Mouse (Mus musculus) retina, adult 2 months (tissue): Measurements from ENCODE around the gene Nptx1.

Experiments used
- DNase-seq: peaks from one replicate; pipeline ENCODE4 v3.0.0-alpha.2; 2012; ENCODE audit warnings: low read depth, low spot score

Gene Nptx1

GRCm38 (mm10) chr11:119493516-119493915 is 54.0 kb downstream of the Nptx1 start:
- no peak for DNase-seq

DNA sequence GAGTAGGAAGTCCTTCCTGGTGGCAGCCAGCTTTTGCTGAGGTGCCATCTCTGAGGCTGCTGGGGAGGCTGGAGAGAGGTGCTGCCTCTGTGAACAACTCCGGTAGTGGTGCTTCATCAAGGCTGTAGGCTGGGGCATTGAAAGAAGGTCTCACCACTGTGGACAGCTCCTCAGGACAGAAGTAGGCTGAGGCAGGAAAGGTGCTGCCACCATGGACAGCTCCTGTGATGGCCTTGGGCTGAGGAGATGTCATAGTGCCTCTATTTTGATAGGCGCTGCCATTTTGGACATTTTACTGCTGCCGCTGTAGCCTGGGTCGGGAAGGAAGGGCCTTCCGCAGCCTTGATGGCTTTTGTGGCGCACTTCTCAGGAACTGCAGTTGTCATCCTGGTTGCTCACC is 54.7 kb downstream of the Nptx1 start:
- no peak for DNase-seq

DNA sequence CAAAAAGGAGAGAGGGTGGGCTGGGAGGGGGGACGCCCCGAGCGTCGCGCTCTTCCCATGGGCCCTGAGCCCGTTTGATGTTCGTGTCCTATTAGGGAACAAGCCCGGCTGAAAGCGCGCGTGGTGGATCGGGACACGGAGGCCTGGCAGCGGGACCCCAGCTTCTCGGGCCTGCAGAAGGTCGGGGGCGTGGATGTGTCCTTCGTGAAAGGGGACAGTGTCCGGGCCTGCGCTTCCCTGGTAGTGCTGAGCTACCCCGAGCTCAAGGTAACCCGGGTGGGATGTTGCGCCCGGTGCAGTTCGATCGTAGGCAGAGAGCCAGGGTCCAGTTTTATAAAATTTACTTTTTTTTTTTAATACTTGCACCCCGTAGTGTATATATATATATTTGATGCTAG is 55.9 kb downstream of the Nptx1 start:
- no peak for DNase-seq

- peak; percentile 94 for DNase-seq
Measured at GRCm38 (mm10) chr11:119490861-119491689, 56.5 kb downstream of the Nptx1 start, which contains the start of gene Endov. Endov (plus strand) TSS chr11:119491347.
